Mouse (Mus musculus) forebrain, embryonic 15.5 days (tissue): Measurements from ENCODE around the gene Plekhf1. TPM values are rescaled to one million over a fixed set of nuclear protein-coding genes. Genes with fewer than 3 reads are reported as not detected.
A peak's percentile ranks its signal among the peaks of the same experiment; 100 is the strongest.

Experiments used
- ATAC-seq: fragments of 200-750 bp; cut with Nextera tagmentation; replicated peaks from 2 replicates; pipeline ENCODE4 v1.8.0; 2017; ENCODE audit warnings: mild to moderate bottlenecking, moderate TSS enrichment, moderate library complexity
- H3K27ac ChIP-seq: fragments of 300-500 bp; sonication (generic); replicated peaks from 2 replicates; pipeline ENCODE4 v1.5.1; 2015; ENCODE audit warnings: mild to moderate bottlenecking, inconsistent platforms
- H3K27me3 ChIP-seq: fragments of 300-500 bp; sonication (generic); 2 replicates; pipeline ENCODE4 v1.6.1; 2015; ENCODE audit warnings: inconsistent platforms
- H3K36me3 ChIP-seq: fragments of 300-500 bp; sonication (generic); 2 replicates; pipeline ENCODE4 v1.6.1; 2015; ENCODE audit warnings: mild to moderate bottlenecking, inconsistent platforms
- H3K4me1 ChIP-seq: fragments of 300-500 bp; sonication (generic); 2 replicates; pipeline ENCODE4 v1.6.1; 2015; ENCODE audit warnings: inconsistent platforms
- H3K4me2 ChIP-seq: fragments of 300-500 bp; sonication (generic); replicated peaks from 2 replicates; pipeline ENCODE4 v1.6.1; 2015; ENCODE audit warnings: mild to moderate bottlenecking, inconsistent platforms
- H3K4me3 ChIP-seq: fragments of 300-500 bp; sonication (generic); 2 replicates; pipeline ENCODE4 v1.5.1; 2015; ENCODE audit warnings: mild to moderate bottlenecking, inconsistent platforms
- H3K9ac ChIP-seq: fragments of 300-500 bp; sonication (generic); replicated peaks from 2 replicates; pipeline ENCODE4 v1.6.1; 2015; ENCODE audit warnings: mild to moderate bottlenecking, inconsistent platforms
- H3K9me3 ChIP-seq: fragments of 300-500 bp; sonication (generic); 2 replicates; pipeline ENCODE4 v1.6.1; 2016; ENCODE audit warnings: inconsistent platforms
- WGBS: fragments of 180-500 bp; shearing (Covaris S2); methylation state at CpG from one replicate; pipeline ENCODE4 v1.1.7; 2015; ENCODE audit warnings: mixed read lengths; 5-methylcytosine and 5-hydroxymethylcytosine counted together
- polyA plus RNA-seq: library from polyadenylated mRNA; unstranded; fragments of >200 nt; fragmentation: Nextera tagmentation; extraction: Ambion mirVana; gene quantifications from 2 replicates; pipeline ENCODE4 v1.2.1, GENCODE M21; 2015

Plekhf1 gene
- 0.61 and 0.68 TPM in 2 replicates for polyA plus RNA-seq

DNA sequence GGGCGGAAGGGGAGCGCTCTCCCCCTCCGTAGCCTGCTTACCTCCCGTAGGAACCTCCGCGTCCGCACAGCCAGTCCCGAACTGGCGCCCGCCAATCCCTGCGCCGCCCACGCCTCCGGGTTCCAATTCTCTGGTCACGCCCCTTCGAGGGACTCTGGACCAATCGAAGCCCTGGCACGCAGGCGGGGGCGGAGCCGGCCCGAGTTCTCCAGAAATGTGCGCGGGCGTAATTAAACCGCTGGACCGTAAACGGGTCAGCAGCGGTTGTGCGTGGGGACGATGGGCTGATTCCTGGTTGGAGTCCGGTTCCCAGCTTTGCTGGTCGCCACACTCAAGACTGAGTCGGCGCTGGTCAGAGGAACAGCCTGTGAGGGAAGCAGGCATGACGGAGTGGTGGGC, at the start of gene Plekhf1:
Plekhf1 (minus strand) TSS at position 117 of the 399 bp plus-strand sequence.
- WGBS, result under 1% methylated on average over 36 of the region's 36 CpGs
- Histone ChIP-seq H3K9me3 (no peaks in the 10 kb centered on the region), H3K4me1 (peaks cover 11% of the 10 kb centered on the region), H3K4me2 (peak within 1 kb of the TSS; percentile 77), H3K27me3 (peaks cover 4% of the 10 kb centered on the region; the same call in 1 of the 2 replicates), H3K36me3 (no peaks in the 10 kb centered on the region), H3K4me3 (peak within 1 kb of the TSS; percentile 42), H3K27ac (no peak within 1 kb of the TSS), H3K9ac (peak within 1 kb of the TSS; percentile 15; the same call in 1 of the 2 replicates)
- ATAC-seq, result peak; percentile 94

- no peak overlapping the region for H3K27ac ChIP-seq
- no peak overlapping the region for H3K4me2 ChIP-seq
- no peak for ATAC-seq
- no peak overlapping the region for H3K4me3 ChIP-seq
- H3K9me3 ChIP-seq, result no peaks in the 10 kb centered on the region
- H3K36me3 ChIP-seq, result peaks cover 3% of the 10 kb centered on the region; the same call in 1 of the 2 replicates
- H3K4me1 ChIP-seq, result peaks cover 22% of the 10 kb centered on the region
- no peak overlapping the region for H3K9ac ChIP-seq
- H3K27me3 ChIP-seq, result no peaks in the 10 kb centered on the region
Observed at GRCm38 (mm10) chr7:38272551-38272950, 44.7 kb upstream of the Plekhf1 start.

DNA sequence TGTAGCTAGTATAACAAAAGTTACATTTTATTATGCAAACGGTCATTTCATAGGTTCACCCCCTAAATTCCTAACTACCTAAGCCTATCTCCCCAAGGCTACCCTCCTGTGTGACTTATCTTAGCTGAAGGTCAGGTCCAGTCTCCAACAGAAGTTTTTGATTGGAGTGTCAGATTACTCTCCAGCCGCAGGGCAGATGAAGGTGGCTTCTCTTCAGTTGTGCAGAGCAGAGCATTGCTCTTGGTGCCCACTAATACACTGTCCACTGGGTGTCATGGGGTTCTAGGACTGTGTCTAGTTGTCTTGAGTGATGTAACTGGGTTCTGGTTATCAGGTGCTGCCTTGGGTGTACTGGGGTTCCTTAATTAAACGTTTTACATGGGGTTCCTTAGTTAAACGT, 44.0 kb upstream of the Plekhf1 start:
- peaks cover 5% of the 10 kb centered on the region for H3K36me3 ChIP-seq
- WGBS, result 14% methylated on average over 4 of the region's 4 CpGs
- peak overlapping the region; percentile 76 for H3K9ac ChIP-seq
- H3K27ac ChIP-seq, result no peak overlapping the region
- H3K9me3 ChIP-seq, result no peaks in the 10 kb centered on the region
- ATAC-seq, result peak; percentile 19
- peaks cover 22% of the 10 kb centered on the region for H3K4me1 ChIP-seq
- peak overlapping the region; percentile 68 for H3K4me3 ChIP-seq
- peak overlapping the region; percentile 86 for H3K4me2 ChIP-seq
- no peaks in the 10 kb centered on the region for H3K27me3 ChIP-seq

DNA sequence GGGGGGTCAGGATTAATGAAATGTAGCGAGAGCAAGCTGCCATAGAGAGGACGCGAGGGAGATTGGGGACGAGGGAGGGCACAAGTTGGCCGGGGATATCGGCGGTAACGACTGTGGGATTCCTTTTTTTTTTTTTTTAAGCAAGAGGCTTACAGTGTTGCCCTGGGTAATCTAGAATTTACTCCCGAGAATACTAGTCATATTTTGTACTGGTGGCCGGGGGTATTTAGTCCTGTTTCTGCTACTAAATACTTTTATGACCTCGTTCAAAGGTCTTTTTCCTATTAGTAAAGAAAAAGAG, 43.6 kb upstream of the Plekhf1 start:
- H3K4me2 ChIP-seq, result peak overlapping the region; percentile 86
- H3K4me3 ChIP-seq, result peak overlapping the region; percentile 68
- no peaks in the 10 kb centered on the region for H3K9me3 ChIP-seq
- H3K27me3 ChIP-seq, result no peaks in the 10 kb centered on the region
- H3K4me1 ChIP-seq, result peaks cover 22% of the 10 kb centered on the region
- peak overlapping the region; percentile 76 for H3K9ac ChIP-seq
- peaks cover 9% of the 10 kb centered on the region for H3K36me3 ChIP-seq
- no peak for ATAC-seq
- under 1% methylated on average over 11 of the region's 11 CpGs for WGBS
- peak overlapping the region; percentile 58 for H3K27ac ChIP-seq

- Histone ChIP-seq H3K27me3 (no peaks in the 10 kb centered on the region), H3K27ac (peak within 1 kb of the TSS; percentile 58), H3K4me3 (peak within 1 kb of the TSS; percentile 68), H3K4me2 (peak within 1 kb of the TSS; percentile 86), H3K4me1 (peaks cover 22% of the 10 kb centered on the region), H3K9me3 (no peaks in the 10 kb centered on the region), H3K36me3 (peaks cover 14% of the 10 kb centered on the region), H3K9ac (peak within 1 kb of the TSS; percentile 76)
- WGBS, result under 1% methylated on average over 38 of the region's 38 CpGs
- peak; percentile 97 for ATAC-seq
Observed at GRCm38 (mm10) chr7:38270703-38271510, 43.1 kb upstream of the Plekhf1 start, which contains the start of gene Pop4. TSS of gene Pop4 (minus strand) at chr7:38271423.

GRCm38 (mm10) chr7:38267006-38267680, 39.3 kb upstream of the Plekhf1 start:
- H3K9ac ChIP-seq, result no peak overlapping the region
- H3K36me3 ChIP-seq, result peaks cover 51% of the 10 kb centered on the region
- H3K4me1 ChIP-seq, result peaks cover 22% of the 10 kb centered on the region
- no peaks in the 10 kb centered on the region for H3K9me3 ChIP-seq
- H3K27ac ChIP-seq, result no peak overlapping the region
- 90% methylated on average over 8 of the region's 8 CpGs for WGBS
- H3K4me2 ChIP-seq, result no peak overlapping the region
- no peak for ATAC-seq
- H3K4me3 ChIP-seq, result no peak overlapping the region
- no peaks in the 10 kb centered on the region for H3K27me3 ChIP-seq

- H3K36me3 ChIP-seq, result peaks cover 60% of the 10 kb centered on the region
- no peak for ATAC-seq
- no peak overlapping the region for H3K4me3 ChIP-seq
- H3K9me3 ChIP-seq, result no peaks in the 10 kb centered on the region
- no peaks in the 10 kb centered on the region for H3K4me1 ChIP-seq
- no peaks in the 10 kb centered on the region for H3K27me3 ChIP-seq
- H3K27ac ChIP-seq, result no peak overlapping the region
- H3K9ac ChIP-seq, result no peak overlapping the region
- 70% methylated on average over 5 of the region's 5 CpGs for WGBS
- H3K4me2 ChIP-seq, result no peak overlapping the region
Observed at GRCm38 (mm10) chr7:38262406-38262805, 34.6 kb upstream of the Plekhf1 start.

- H3K9ac ChIP-seq, result no peak overlapping the region
- no peak overlapping the region for H3K4me2 ChIP-seq
- no peak overlapping the region for H3K27ac ChIP-seq
- no peaks in the 10 kb centered on the region for H3K27me3 ChIP-seq
- 97% methylated on average over 2 of the region's 2 CpGs for WGBS
- no peaks in the 10 kb centered on the region for H3K4me1 ChIP-seq
- no peak for ATAC-seq
- no peaks in the 10 kb centered on the region for H3K9me3 ChIP-seq
- H3K36me3 ChIP-seq, result peaks cover 37% of the 10 kb centered on the region
- H3K4me3 ChIP-seq, result no peak overlapping the region
Observed at GRCm38 (mm10) chr7:38259631-38260030, 31.8 kb upstream of the Plekhf1 start.

DNA sequence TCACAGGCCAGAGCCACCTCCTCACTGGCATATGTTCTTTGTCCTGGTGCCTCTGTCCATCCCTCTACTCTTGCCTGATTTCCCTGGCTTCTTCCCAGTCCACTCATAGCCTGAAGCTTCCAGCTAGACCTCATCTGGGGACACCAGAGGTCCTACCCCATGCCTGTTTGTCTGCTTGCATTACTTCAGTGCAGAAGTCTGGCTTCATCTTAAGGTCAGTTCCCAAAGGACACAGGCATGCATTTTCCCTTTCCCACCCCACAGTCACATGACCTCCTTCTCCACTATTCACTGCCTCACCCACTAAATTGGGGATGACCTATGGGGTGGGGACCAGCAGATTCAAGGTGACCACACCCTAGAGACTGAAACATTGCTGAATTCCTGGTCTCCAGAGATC, 25.6 kb upstream of the Plekhf1 start:
- no peaks in the 10 kb centered on the region for H3K36me3 ChIP-seq
- no peak overlapping the region for H3K9ac ChIP-seq
- peaks cover 11% of the 10 kb centered on the region for H3K4me1 ChIP-seq
- H3K4me2 ChIP-seq, result no peak overlapping the region
- no peaks in the 10 kb centered on the region for H3K9me3 ChIP-seq
- H3K27ac ChIP-seq, result no peak overlapping the region
- ATAC-seq, result no peak
- no peak overlapping the region for H3K4me3 ChIP-seq
- no peaks in the 10 kb centered on the region for H3K27me3 ChIP-seq

GRCm38 (mm10) chr7:38251494-38252216, 23.8 kb upstream of the Plekhf1 start:
- H3K4me2 ChIP-seq, result no peak overlapping the region
- H3K36me3 ChIP-seq, result no peaks in the 10 kb centered on the region
- WGBS, result 17% methylated on average over 5 of the region's 5 CpGs
- peaks cover 11% of the 10 kb centered on the region for H3K4me1 ChIP-seq
- no peak overlapping the region for H3K4me3 ChIP-seq
- no peak overlapping the region for H3K9ac ChIP-seq
- no peaks in the 10 kb centered on the region for H3K9me3 ChIP-seq
- H3K27me3 ChIP-seq, result no peaks in the 10 kb centered on the region
- peak overlapping the region; percentile 51 for H3K27ac ChIP-seq
- peak; percentile 81 for ATAC-seq

DNA sequence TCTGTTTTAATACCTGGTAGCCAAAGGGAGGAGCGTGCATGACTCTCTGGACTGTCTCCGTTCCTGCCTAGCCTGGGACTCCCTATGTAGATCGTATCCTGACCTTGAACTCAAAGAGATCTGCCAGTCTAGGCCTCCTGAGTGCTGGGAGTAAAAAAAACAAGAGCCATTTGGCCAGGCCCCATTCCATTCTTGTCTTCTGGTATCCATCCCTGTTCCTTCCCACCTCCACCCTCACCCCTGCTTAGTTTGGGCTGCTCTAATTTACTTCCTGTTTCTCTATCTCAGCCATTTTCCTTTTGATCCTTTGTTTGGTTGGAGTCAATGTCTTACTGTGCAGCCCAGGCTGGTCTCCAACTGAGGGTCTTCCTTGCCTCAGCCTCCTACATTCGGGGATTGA, 14.6 kb upstream of the Plekhf1 start:
- H3K27me3 ChIP-seq, result no peaks in the 10 kb centered on the region
- H3K9ac ChIP-seq, result no peak overlapping the region
- H3K27ac ChIP-seq, result no peak overlapping the region
- no peaks in the 10 kb centered on the region for H3K36me3 ChIP-seq
- H3K4me2 ChIP-seq, result no peak overlapping the region
- no peak overlapping the region for H3K4me3 ChIP-seq
- no peaks in the 10 kb centered on the region for H3K4me1 ChIP-seq
- H3K9me3 ChIP-seq, result no peaks in the 10 kb centered on the region
- 88% methylated on average over 4 of the region's 4 CpGs for WGBS
- ATAC-seq, result no peak

DNA sequence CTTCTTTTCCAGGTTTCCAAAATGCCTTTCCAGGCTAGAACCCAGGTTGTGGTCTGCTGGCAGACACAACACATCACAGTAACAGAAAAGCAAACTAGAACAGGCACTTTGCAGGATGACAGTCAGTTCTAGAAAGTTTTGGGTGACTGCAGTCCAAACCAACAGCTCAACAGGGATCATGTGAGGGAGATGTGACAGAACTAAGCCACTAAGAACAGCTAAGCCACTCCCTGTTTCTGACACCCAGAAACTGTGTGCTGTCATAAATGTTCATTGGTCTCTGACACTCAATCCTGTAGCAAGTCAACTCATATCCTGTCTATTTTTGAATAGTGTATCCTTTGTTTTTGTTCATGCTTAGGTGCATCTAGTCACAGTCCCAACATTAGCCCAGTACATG, 9.3 kb upstream of the Plekhf1 start:
- Histone ChIP-seq H3K36me3 (no peaks in the 10 kb centered on the region), H3K27me3 (no peaks in the 10 kb centered on the region), H3K4me3 (no peak overlapping the region), H3K9ac (no peak overlapping the region), H3K4me2 (no peak overlapping the region), H3K4me1 (no peaks in the 10 kb centered on the region), H3K27ac (no peak overlapping the region), H3K9me3 (no peaks in the 10 kb centered on the region)
- no peak for ATAC-seq
